Mouse (Mus musculus) embryo, embryonic 11 days (tissue): ENCODE results near the gene Fam172a.

Experiments used
- DNase-seq: peaks from one replicate; pipeline ENCODE4 v3.0.0-alpha.2; 2015

The Fam172a gene

GRCm38 (mm10) chr13:77977121-77977520, 275.3 kb downstream of the Fam172a start:
- DNase-seq = no peak

- DNase-seq = peak; percentile 66
These were observed 280.4 kb downstream of the Fam172a start for GRCm38 (mm10) chr13:77982105-77982851.

- no peak for DNase-seq
These were observed 281.0 kb downstream of the Fam172a start for GRCm38 (mm10) chr13:77982852-77983202.

- DNase-seq = peak; percentile 18
These were observed 289.5 kb downstream of the Fam172a start for GRCm38 (mm10) chr13:77991189-77991886.

GRCm38 (mm10) chr13:78004649-78005048, 302.8 kb downstream of the Fam172a start:
- DNase-seq = no peak

GRCm38 (mm10) chr13:78005344-78005743, 303.5 kb downstream of the Fam172a start:
- peak; percentile 57 for DNase-seq

- DNase-seq = no peak
These were observed 308.3 kb downstream of the Fam172a start for GRCm38 (mm10) chr13:78010176-78010575.

- DNase-seq = peak; percentile 29
These were observed 323.0 kb downstream of the Fam172a start, which contains the start of gene Pou5f2 for GRCm38 (mm10) chr13:78024683-78025294. Gene Pou5f2 (plus strand): TSS chr13:78024902.

- DNase-seq = no peak
These were observed 331.0 kb downstream of the Fam172a start for GRCm38 (mm10) chr13:78032821-78033220.

GRCm38 (mm10) chr13:78037203-78037602, 335.4 kb downstream of the Fam172a start:
- no peak for DNase-seq

- DNase-seq = no peak
These were observed 341.4 kb downstream of the Fam172a start for GRCm38 (mm10) chr13:78043203-78043602.

- DNase-seq = peak; percentile 32
These were observed 343.3 kb downstream of the Fam172a start for GRCm38 (mm10) chr13:78045116-78045515.

- DNase-seq = no peak
These were observed 385.9 kb downstream of the Fam172a start for GRCm38 (mm10) chr13:78087751-78088150.

GRCm38 (mm10) chr13:78090701-78091100, 388.9 kb downstream of the Fam172a start:
- DNase-seq = no peak

GRCm38 (mm10) chr13:78091949-78092348, 390.1 kb downstream of the Fam172a start:
- DNase-seq = no peak

GRCm38 (mm10) chr13:78094352-78094751, 392.5 kb downstream of the Fam172a start:
- no peak for DNase-seq

- no peak for DNase-seq
These were observed 393.5 kb downstream of the Fam172a start for GRCm38 (mm10) chr13:78095071-78095973.

GRCm38 (mm10) chr13:78098858-78099445, 397.1 kb downstream of the Fam172a start:
- DNase-seq = no peak

GRCm38 (mm10) chr13:78099746-78100530, 398.1 kb downstream of the Fam172a start:
- DNase-seq = no peak

- no peak for DNase-seq
These were observed 398.8 kb downstream of the Fam172a start for GRCm38 (mm10) chr13:78100664-78101063.

GRCm38 (mm10) chr13:78102337-78102736, 400.5 kb downstream of the Fam172a start:
- DNase-seq = no peak
